Mouse (Mus musculus) kidney, postnatal 10 days (tissue): Measurements from ENCODE around the gene Gm10642.

Experiments used
- DNase-seq: peaks from one replicate; pipeline ENCODE4 v3.0.0; 2021; ENCODE audit warnings: mixed read lengths

Gene Gm10642

GRCm38 (mm10) chr9:70656130-70657007 lies at the start of gene Gm10642:
Gene Gm10642 (plus strand): TSS chr9:70656251.
- DNase-seq: peak; percentile 77

- DNase-seq: no peak
These were observed 44.9 kb upstream of the Gm10642 start for GRCm38 (mm10) chr9:70611026-70611673.

- no peak for DNase-seq
These were observed 26.3 kb upstream of the Gm10642 start for GRCm38 (mm10) chr9:70629711-70630110.

- no peak for DNase-seq
These were observed 24.4 kb upstream of the Gm10642 start for GRCm38 (mm10) chr9:70631665-70632064.

- DNase-seq: no peak
These were observed 19.3 kb upstream of the Gm10642 start for GRCm38 (mm10) chr9:70636748-70637147.

GRCm38 (mm10) chr9:70650260-70650659 lies 5.8 kb upstream of the Gm10642 start:
- no peak for DNase-seq

- DNase-seq: no peak
These were observed 5.1 kb upstream of the Gm10642 start for GRCm38 (mm10) chr9:70650994-70651393.

- DNase-seq: no peak
These were observed 3.8 kb upstream of the Gm10642 start for GRCm38 (mm10) chr9:70652221-70652620.

- no peak for DNase-seq
These were observed 2.2 kb upstream of the Gm10642 start for GRCm38 (mm10) chr9:70653875-70654274.

GRCm38 (mm10) chr9:70654496-70654895 lies 1.6 kb upstream of the Gm10642 start:
- DNase-seq: no peak

- no peak for DNase-seq
These were observed 304 bp upstream of the Gm10642 start for GRCm38 (mm10) chr9:70655764-70656129.

GRCm38 (mm10) chr9:70657013-70657967 lies 1.2 kb downstream of the Gm10642 start, which contains the start of gene Mindy2:
Gene Mindy2 (minus strand): TSS chr9:70657174.
- peak; percentile 99 for DNase-seq

- DNase-seq: no peak
These were observed 2.2 kb downstream of the Gm10642 start for GRCm38 (mm10) chr9:70658266-70658665.

GRCm38 (mm10) chr9:70664847-70665246 lies 8.8 kb downstream of the Gm10642 start:
- DNase-seq: no peak

- no peak for DNase-seq
These were observed 9.5 kb downstream of the Gm10642 start for GRCm38 (mm10) chr9:70665372-70666145.

GRCm38 (mm10) chr9:70666811-70667210 lies 10.8 kb downstream of the Gm10642 start:
- peak; percentile 39 for DNase-seq

- DNase-seq: no peak
These were observed 12.0 kb downstream of the Gm10642 start for GRCm38 (mm10) chr9:70668048-70668447.

- DNase-seq: no peak
These were observed 13.1 kb downstream of the Gm10642 start for GRCm38 (mm10) chr9:70669197-70669596.

GRCm38 (mm10) chr9:70670381-70670780 lies 14.3 kb downstream of the Gm10642 start:
- no peak for DNase-seq

GRCm38 (mm10) chr9:70671278-70671677 lies 15.2 kb downstream of the Gm10642 start:
- DNase-seq: no peak

- DNase-seq: peak; percentile 42
These were observed 15.9 kb downstream of the Gm10642 start for GRCm38 (mm10) chr9:70671772-70672579.
